Mouse (Mus musculus) Muller cell, postnatal 12 days (primary cell): ENCODE results near the gene Mnt.

Experiments
- DNase-seq: peaks from one replicate; pipeline ENCODE4 v3.0.0-alpha.2; 2015; ENCODE audit errors: inconsistent ontology term

Gene Mnt

DNA sequence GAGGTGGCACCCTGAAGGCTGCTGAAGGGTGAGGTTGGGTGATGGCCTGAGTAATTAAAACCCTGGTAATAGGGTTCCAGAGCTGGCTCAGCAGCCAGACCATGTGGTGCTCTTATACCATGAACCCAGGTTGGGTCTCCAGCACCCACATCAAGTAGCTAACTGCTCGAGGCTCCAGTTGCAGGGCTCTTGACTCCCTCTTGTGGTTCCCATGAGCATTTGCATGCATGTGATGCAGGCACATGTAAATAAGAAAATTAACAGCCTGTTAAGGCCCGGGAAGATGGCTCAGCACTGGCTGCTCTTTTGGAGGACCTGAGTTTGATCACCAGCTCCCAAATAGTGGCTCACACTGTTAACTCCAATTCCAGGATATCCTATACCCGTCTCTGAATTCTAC lies 15.1 kb downstream of the Mnt start:
- DNase-seq = no peak

DNA sequence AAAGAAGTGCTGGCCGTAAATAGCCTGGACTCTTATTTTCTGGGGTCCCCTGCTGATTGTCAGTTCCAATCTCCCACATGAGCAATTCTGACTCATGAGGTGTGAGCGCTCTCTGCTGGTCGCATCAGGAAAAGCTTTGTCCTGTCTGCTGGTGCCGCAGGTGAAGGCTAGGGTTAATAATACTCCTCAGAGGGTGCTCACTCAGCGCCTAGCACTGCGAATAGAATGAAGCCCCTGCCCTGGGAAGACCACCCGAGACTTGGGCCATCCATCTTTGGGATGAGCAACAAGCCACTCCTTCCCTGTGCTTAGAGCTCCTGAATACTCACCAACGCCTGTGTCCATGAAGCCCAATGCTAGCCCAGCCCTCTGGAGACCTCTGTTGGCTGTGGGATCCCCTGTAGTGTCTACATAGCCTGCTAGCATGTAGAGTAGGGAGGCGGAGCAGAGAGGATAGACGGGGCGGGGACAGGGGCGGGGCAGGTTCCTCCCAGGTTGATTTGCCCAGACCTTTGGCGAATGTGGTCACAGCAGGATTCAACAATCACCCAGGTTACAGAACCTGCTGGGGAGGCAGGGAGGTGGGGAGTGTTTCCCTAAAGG lies 17.3 kb downstream of the Mnt start:
- peak; percentile 83 for DNase-seq

DNA sequence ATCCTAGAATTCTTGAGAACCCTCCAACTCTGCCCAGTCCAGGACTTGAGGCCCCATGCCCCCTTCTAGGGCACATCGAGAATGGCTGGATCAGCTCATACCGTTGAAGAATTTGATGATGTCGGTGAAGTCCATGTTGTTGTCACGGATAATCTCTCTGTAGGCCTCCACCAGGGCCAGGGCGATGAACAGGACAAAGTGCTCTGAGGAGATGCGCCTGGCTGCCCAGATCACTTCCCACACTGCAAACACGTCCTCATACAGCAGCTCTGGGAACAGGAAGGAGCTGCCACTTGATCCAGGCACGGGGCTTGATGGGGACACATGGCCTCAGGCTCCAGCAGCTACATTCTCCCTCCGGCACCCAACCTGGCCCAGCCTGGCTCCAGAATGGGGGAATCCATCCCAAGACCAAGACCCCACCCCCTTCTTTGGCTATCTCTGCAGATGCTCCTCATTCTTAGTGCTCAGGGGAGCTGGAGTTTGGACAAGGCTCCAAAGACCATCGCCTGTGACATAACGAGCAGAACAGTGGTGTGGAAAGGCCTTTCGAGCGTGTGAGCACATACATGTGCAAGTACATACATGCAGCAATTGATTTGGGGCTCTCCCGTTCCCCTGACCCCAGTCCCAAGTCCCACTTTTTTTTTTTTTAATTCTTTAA lies 20.4 kb downstream of the Mnt start:
- DNase-seq = no peak

DNA sequence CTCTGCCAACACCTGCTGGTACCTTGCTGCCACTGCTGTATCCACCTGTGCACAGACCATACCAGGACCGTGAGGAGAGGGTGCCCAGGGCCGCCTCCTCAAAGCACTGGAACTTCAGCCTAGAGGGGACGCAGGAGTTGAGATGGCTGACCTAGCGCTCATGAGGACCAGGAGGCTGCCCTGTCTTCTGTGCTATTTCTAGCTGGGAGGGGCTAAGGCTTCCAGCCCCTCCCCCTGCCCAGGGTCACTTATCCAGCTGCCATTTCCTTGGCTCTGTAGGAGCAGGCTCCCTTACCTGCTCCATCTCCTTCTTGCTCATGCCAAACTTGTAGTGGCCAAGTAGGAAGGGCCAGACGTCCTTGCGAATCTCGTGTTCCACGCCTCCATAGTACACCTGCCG lies 27.0 kb downstream of the Mnt start:
- no peak for DNase-seq

DNA sequence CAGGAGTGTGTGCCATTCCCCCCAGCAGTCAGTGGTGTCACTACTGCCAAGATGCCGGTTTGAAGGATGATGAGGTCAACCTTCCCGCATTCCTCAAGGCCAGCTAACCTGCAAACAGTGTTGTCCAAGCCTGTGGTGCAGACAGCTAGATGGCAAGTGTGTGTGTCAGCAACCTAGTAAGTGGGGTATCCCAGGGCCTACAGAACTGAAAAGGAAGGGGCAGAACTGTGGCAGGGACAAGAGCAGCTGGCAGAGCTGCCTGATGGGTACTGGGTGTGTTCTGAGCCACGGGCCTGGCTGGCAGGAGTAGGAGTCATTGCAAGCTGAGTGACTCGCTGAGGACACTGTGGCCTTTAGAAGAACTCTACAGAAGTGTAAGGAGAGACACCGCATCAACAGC lies 31.4 kb downstream of the Mnt start:
- no peak for DNase-seq

- DNase-seq = no peak
Measured at GRCm38 (mm10) chr11:74863471-74863870, 32.8 kb downstream of the Mnt start.

- DNase-seq = no peak
Measured at GRCm38 (mm10) chr11:74864421-74864820, 33.7 kb downstream of the Mnt start.

- no peak for DNase-seq
Measured at GRCm38 (mm10) chr11:74865252-74865651, 34.5 kb downstream of the Mnt start.

GRCm38 (mm10) chr11:74866640-74867039 lies 35.9 kb downstream of the Mnt start:
- peak; percentile 44 for DNase-seq

GRCm38 (mm10) chr11:74867181-74867580 lies 36.5 kb downstream of the Mnt start:
- peak; percentile 42 for DNase-seq

- DNase-seq = no peak
Measured at GRCm38 (mm10) chr11:74868046-74868760, 37.5 kb downstream of the Mnt start.

GRCm38 (mm10) chr11:74869603-74870002 lies 38.9 kb downstream of the Mnt start:
- DNase-seq = no peak

- peak; percentile 20 for DNase-seq
Measured at GRCm38 (mm10) chr11:74870544-74870943, 39.8 kb downstream of the Mnt start.

GRCm38 (mm10) chr11:74870991-74871622 lies 40.4 kb downstream of the Mnt start:
- DNase-seq = peak; percentile 82

DNA sequence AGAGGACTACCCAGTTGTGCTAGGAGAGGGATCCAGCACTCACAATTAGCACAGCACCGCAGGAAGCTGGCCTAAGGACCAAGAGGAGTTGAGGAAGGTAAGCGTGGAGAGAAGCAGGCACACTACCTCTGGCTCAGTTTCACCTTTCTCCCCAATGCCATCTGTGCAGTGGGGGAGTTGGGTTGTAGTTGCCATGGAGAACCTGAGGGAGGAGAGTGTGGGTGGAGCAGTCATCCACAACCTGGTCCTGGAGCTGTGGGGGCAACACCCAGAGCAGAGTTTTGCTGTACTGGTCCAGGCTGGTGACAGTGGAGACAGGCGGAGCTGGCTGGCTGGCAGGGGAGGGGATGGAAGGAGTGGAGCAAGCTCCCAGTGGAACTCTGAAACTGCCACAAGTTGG lies 43.9 kb downstream of the Mnt start:
- no peak for DNase-seq

DNA sequence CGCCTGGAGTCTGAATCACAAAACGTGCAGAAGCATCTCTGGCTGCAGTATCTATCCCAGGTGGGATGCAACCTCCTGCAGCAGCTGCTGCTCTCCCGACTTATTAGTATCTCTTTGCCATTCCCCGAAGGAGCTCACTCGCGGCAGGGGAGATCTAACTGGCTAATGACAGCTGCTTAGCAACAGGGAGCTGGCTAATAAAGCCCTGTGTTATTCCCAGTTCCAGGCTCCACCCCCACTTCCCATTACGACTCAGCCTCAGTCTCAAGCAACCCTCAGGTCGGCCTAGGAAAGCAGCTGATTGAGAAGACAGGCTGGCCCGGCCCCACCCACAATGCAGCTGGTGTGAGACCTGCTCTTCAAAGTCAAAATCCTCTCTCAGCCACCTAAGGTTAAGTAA lies 46.1 kb downstream of the Mnt start:
- peak; percentile 38 for DNase-seq

DNA sequence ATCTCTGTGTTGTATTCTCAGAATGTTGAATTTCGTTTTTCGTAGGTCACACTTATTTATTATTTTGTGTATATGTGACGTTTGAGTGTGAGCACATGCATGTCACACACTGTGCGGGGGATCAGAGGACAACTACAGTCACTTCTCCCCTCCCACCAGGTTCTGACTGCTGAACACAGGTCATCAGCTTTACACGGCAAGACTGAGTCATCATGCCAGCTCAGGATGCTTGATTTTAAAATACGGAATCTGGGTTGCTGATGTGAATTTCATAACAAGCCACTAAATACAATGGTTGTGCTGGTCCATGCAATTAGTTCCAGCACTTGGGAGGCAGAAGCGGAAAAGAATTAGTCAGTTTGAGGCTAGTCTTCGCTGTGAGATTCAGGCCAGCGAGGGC lies 50.3 kb downstream of the Mnt start:
- DNase-seq = no peak

DNA sequence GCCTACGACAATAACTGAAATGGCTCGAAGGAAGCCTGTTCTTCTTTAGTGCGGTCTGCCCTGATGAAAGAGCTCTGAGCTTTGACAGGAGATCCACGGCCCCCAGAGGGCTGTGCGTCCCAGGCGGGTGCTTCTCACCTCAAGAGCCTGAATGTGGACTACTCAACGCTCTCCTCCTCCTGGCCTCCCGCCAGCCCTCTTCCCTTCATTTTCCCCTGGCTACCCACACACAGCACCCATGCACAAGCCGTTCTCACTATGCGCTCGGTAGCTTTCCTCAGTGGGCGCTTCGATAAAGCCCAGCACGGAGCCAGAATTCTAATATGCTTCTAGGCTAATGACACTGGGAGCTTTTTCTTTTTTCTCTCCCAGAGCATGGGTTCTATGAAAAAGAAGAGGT lies 51.3 kb downstream of the Mnt start:
- DNase-seq = no peak

- DNase-seq = no peak
Measured at GRCm38 (mm10) chr11:74883098-74883497, 52.4 kb downstream of the Mnt start.

GRCm38 (mm10) chr11:74894619-74895018 lies 63.9 kb downstream of the Mnt start:
- no peak for DNase-seq
